Mouse (Mus musculus) cerebellum, adult 2 months (tissue): Measurements from ENCODE around the gene Cdk7.

Experiments used
- CTCF ChIP-seq: fragments of 200-500 bp; IDR thresholded peaks from 2 replicates; pipeline ENCODE4 v1.5.1; 2011; ENCODE audit warnings: low read depth, mild to moderate bottlenecking, control low read depth, low read length, moderate library complexity, borderline replicate concordance; ENCODE audit not compliant: insufficient read depth
- POLR2A ChIP-seq: fragments of 200-500 bp; IDR thresholded peaks from 2 replicates; pipeline ENCODE4 v1.6.1; 2011; ENCODE audit warnings: low read length, control low read depth, borderline replicate concordance; ENCODE audit not compliant: insufficient read depth

GRCm38 (mm10) chr13:100730153-100730860 lies 432 bp downstream of the Cdk7 start:
- TF ChIP-seq POLR2A (no peak), CTCF (no peak)
